Mouse (Mus musculus) spleen, postnatal 14 days (tissue): ENCODE results near the gene Eif6.

ENCODE experiments used
- DNase-seq, 2 experiments: peaks; one replicate each; pipeline ENCODE4 v3.0.0; 2021 to 2022; ENCODE audit warnings: low spot score in 2 of 2

Eif6 gene

GRCm38 (mm10) chr2:155825904-155826629 is 658 bp downstream of the Eif6 start:
- no peak for DNase-seq

DNA sequence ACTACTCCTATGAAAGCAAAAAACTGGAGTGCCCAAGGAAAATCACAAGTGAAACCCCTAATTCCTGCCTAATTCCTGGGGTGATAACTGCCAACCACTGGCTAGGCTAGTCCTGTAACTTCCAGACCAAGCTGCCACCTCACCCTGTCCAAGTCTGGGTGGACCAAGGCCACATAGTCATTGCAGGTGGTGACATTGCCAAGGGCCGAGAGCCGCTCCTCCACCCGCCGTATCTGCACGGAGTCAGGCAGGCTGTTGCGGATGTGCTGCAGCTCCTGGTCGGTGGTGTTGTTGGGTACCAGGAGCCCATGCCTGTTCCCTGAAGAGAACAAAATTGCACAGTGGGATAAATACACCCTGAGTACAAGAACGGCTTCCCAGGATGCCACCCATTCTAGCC is 3.0 kb downstream of the Eif6 start:
- no peak for DNase-seq

- DNase-seq: no peak
Observed at GRCm38 (mm10) chr2:155820779-155821178, 5.9 kb downstream of the Eif6 start.

- DNase-seq: no peak
Observed at GRCm38 (mm10) chr2:155819449-155820251, 7.1 kb downstream of the Eif6 start.

DNA sequence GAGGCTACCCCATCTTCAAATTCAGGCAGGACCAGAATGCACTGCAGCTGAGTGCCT is 7.5 kb downstream of the Eif6 start, which contains the start of gene BC029722:
Gene BC029722 (minus strand): TSS at position 35 of the 57 bp plus-strand sequence.
- DNase-seq: no peak

DNA sequence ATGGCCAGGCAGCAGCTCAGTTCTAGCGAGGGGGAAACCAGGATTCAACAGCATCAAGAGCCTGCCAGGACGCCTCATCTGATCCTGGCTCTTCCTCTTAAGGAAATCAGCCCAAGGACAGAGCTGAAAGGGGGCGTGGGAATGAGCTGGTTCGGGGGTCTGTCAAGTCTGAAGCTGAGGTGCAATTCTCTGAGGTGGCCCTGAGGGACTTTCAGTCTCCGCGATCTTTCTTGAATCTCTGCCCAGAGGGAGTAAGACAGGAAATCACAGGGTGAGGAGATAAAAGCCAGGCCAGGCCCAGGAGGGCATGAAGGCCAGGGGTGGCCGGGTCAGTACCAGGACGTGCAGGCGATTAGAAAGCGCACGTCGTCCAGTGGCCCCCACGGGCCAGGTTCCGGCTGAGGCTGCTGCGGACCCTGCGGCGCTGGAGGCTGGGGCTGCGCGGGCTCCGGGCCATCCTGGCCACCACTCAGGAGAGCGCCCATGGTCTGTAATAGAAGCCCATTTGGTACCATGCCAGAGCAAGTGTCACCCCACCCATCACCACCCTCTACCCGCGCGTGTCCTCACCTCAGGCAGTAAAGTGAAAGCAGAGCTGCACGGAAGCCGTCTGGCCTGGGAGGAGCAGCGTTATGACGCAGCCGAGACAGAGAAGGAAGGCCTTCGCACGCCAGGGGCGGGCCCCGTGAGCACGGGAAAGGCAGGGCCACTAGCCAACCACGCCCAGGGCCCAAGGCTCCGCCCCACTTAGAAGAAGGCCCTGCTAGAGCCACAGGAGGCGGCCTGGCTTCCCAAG is 7.9 kb downstream of the Eif6 start:
- peak; percentile 89 to 93 for DNase-seq

- DNase-seq: no peak
Observed at GRCm38 (mm10) chr2:155817301-155818245, 9.2 kb downstream of the Eif6 start.

GRCm38 (mm10) chr2:155816179-155816578 is 10.5 kb downstream of the Eif6 start:
- no peak for DNase-seq

DNA sequence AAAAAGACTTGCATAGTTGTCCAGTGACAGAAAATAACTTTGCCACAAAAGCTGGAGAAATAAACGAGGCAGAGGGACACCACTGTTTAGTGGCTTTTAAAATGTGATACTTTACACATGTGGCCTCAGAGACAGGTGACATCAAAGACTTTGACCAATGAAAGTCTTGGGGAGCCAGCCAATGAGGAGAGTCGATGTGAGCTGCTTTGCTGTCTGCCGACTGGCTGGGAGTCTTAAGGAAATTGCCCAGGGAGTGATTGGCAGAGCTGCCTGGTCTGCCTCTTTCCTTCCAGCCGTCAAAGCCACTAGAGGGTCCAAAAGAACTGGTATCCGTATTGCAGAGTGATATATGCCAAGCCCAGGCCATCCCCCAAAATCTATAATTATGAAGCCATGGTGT is 11.9 kb downstream of the Eif6 start:
- no peak for DNase-seq

DNA sequence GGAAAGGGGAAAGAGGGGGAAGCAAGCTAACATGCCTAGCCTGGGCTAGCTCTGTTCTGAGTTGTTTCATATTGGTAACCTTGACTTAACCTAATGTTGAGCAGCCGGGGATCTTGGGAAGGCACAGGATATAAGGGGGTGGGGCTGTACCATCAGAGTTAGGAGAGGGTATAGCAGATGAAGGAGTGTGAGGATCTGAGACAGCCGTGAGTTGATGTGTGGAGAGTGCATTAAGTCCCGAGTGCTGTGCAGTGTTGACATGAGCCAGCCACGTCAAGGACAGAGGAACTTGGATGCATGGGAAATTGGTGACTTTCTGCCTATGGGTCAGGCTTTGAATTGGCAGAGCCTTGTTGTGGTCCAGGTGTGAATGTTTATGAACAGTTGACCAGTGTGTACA is 14.1 kb downstream of the Eif6 start:
- DNase-seq: no peak

- DNase-seq: peak; percentile 54 to 73
Observed at GRCm38 (mm10) chr2:155811821-155812396, 14.8 kb downstream of the Eif6 start.

DNA sequence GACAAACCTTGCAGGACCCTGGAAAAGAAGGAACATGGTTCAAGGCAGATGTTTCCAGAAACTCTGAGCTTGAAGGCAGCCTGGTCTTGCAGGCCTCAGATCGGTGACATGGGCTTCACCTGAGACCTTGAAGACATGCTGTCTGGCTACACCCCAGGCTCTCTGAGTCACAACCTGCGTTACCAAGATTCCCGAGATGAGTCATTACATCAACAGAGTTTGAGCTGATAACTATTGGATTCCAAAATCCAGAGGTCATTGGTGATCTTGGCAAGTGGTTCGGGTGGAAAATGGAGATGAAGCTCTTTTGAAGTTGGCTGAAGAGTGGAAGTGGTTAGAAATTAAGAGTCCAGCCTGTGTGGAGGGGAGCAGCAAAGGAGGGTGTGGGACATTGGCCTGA is 17.1 kb downstream of the Eif6 start:
- no peak for DNase-seq

DNA sequence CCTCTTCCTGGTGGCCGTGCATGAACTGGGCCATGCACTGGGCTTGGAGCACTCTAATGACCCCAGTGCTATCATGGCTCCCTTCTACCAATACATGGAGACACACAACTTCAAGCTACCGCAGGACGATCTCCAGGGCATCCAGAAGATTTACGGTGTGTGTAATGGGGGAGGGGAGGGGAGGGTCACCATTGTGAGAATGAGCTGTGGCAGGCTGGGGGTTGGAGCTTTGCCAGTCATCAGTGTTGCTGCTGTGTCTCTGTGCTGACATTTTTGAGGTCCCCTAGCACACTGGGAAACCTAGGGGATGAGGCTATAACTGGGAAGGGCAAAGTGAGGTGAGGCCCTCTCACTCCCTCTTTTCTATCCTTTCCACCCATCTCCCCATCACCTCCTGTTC is 19.3 kb downstream of the Eif6 start:
- no peak for DNase-seq

GRCm38 (mm10) chr2:155806548-155806947 is 20.2 kb downstream of the Eif6 start:
- DNase-seq: no peak

GRCm38 (mm10) chr2:155805925-155806255 is 20.8 kb downstream of the Eif6 start:
- DNase-seq: no peak

DNA sequence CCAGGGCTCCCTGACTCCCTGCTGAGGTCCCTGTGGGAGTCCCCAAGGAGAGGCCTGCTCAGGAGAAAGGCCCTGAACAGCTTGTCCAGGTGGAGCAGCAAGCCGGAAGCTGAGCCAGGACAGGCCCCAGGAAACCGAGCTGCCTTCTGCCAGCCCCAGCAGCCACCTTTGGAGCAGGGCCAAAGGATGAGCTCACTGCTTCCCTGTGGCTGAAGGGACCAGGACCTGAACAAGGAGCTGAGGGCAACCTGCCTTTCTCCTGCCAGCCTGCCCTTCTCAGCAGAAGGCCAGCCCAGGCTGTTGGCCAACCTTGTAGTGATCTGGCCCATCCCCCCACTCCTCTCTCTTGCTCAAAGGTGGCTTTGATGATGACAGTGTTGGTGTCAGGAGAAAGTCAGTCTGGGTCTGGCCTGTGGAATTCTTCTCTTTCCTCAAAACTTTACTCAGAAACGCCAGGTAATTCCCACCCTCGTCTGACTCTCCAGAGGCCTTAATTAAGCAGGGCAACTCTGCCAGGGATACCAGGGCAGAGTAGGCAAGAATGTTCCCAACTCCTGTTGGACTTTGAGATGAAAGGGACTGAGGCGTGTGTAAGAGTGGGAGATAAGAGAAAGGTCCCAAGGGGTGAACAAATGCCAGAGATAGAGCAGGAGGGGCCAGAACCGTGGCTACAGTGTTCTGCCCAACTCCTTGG is 21.3 kb downstream of the Eif6 start:
- no peak for DNase-seq

- DNase-seq: no peak
Observed at GRCm38 (mm10) chr2:155804053-155804452, 22.7 kb downstream of the Eif6 start.

GRCm38 (mm10) chr2:155802761-155803160 is 24.0 kb downstream of the Eif6 start:
- DNase-seq: no peak

- DNase-seq: no peak
Observed at GRCm38 (mm10) chr2:155798613-155799012, 28.1 kb downstream of the Eif6 start.

DNA sequence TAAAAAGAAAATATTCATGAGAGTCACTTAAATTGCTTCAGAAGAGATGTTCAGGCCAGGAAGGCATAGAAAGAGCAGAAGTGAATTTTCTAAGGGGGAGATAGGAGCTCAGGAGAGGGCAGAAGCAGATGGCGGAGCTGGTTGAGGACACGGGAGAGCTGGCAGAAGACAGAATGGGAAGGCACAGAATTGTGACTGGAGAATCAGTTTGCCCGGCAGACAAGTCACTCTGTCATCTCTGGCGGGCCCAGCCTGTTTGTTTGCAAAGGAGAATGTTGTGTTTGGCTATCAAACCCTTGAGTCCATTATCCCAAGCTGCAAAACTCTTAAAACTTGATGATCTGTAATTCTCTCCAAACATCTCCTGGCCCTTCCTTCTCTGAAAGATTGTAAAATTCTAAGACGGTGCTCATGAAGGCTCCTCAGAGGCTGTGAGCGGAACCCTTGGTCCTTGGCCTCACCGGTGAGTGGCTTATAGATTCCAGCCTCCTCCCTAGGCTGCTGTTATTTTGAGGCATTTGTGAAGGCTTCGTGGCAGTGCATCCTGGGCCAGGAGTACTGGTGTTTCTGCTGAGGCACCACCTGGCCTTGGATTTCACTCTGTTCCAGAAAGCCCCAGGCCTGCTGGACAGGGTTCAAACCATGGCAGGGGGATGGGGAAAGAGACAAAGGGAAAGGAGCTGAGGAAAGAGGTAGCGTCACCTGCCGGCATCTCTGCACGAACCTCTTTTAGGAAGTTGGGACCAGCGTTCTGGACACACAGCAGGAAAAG is 31.9 kb downstream of the Eif6 start:
- no peak for DNase-seq
